Mouse (Mus musculus): ENCODE data around the gene Actr1b.

Gene Actr1b

DNA sequence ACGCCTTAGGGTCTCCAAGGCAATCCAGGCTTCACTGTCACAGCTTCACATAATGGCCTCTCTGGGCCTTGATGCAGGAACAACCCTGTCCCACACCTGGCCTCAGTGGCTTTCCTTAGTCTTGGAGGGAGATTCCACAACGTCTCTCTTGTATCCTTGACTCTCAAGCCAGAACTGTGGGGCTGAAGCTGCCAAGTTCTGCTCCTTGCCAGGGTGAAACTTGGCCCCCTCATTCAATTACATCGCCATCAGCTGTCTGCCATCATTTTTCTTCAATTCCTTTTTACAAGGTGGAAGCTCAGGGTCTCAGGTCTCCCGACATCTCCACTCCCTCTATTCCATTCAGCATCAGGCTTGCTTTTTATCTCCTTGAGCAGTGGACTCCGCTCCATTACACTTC lies 59.2 kb downstream of the Actr1b start:
- DNase-seq (ENCODE audit: low spot score in 2 of 2): no peak
